Mouse (Mus musculus) heart, postnatal 0 days (tissue): ENCODE data around the gene Rpap3.

ENCODE experiments used
- CTCF ChIP-seq: IDR thresholded peaks from 2 replicates; pipeline ENCODE4 v1.5.1; 2016; ENCODE audit warnings: antibody characterized with exemption, control low read depth, low read depth
- EP300 ChIP-seq: IDR thresholded peaks from 2 replicates; pipeline ENCODE4 v1.6.1; 2016; ENCODE audit warnings: antibody characterized with exemption, low read depth

DNA sequence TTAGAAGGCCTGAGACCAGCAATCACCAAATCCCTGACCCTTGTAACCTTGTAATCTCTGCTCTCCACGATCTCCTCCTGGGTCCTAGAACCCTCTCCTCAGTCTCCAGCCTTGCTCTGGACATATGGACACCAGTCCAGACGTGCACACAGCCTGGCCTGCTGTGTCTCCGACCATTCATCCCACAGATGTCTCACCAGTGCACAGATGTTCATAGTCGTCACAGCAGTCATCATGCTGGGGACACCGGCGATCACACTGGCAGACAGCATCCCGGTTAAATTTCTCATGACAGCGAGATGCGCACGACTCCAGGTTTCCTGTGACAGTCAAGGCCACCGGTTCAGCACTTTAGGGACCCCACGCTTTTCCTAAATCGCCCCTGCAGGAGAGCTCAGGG lies 20.7 kb upstream of the Rpap3 start:
- TF ChIP-seq CTCF (no peak), EP300 (no peak)
